ENCODE assay signal across 17 mouse cellular contexts in the genomic region with DNA sequence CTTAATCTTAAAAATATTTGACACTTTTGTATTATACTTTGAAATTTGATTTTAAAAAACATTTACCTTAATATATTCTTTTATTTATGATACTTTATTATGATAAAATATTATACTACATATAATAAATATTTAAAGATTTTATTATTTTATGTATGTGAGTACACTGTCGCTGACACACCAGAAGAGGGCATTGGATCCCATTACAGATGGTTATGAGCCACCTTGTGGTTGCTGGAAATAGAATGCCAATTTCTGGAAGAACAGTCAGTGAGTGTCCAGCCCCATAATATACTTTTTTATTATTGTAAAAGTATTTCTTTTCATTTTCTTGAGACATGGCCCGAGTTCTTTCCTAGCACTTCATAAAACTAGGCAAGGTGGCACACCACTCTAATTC.
"Had no signal": no experiment of that assay in that cellular context is flagged by ENCODE, and none has a peak within 500 bp of the region (broad histone marks: within the 10 kb centered on the region; RNA-seq: fewer than 3 reads in every experiment).

No protein-coding gene starts in this region.

- H3K9ac ChIP-seq: kidney, embryonic 15.5 days; limb, embryonic 13.5 days; neural tube, embryonic 13.5 days; stomach, embryonic 15.5 days had no signal

- H3K4me1 ChIP-seq: kidney, embryonic 15.5 days; neural tube, embryonic 13.5 days had no signal

- ATAC-seq: intestine, embryonic 16.5 days; midbrain, embryonic 16.5 days had no signal

- H3K9me3 ChIP-seq: kidney, embryonic 15.5 days; limb, embryonic 13.5 days; megakaryocyte, embryonic 14.5 days; neural tube, embryonic 13.5 days; stomach, embryonic 15.5 days had no signal

- DNase-seq: kidney, postnatal 14 days; layer of hippocampus, adult 9-11 months; layer of hippocampus, postnatal 36 days; left cerebral cortex, postnatal 4 days; lung, adult 18-20 months; lung, postnatal 10 days; right cerebral cortex, postnatal 14 days; thymus, postnatal 36 days had no signal

- H3K36me3 ChIP-seq: kidney, embryonic 15.5 days; limb, embryonic 13.5 days; neural tube, embryonic 13.5 days; stomach, embryonic 15.5 days had no signal

- H3K4me3 ChIP-seq: kidney, embryonic 15.5 days; limb, embryonic 13.5 days; megakaryocyte, embryonic 14.5 days; neural tube, embryonic 13.5 days; stomach, embryonic 15.5 days had no signal

- H3K4me2 ChIP-seq: kidney, embryonic 15.5 days; limb, embryonic 13.5 days; midbrain, embryonic 11.5 days; neural tube, embryonic 13.5 days; stomach, embryonic 15.5 days had no signal

- H3K27me3 ChIP-seq: kidney, embryonic 15.5 days; limb, embryonic 13.5 days; megakaryocyte, embryonic 14.5 days; neural tube, embryonic 13.5 days; stomach, embryonic 15.5 days had no signal

- H3K27ac ChIP-seq: kidney, embryonic 15.5 days; limb, embryonic 13.5 days; macrophage; neural tube, embryonic 13.5 days; stomach, embryonic 15.5 days had no signal
